Mouse (Mus musculus) CH12.LX (cell line): Measurements from ENCODE around the gene Vmn1r200. TPM values are rescaled to one million over a fixed set of nuclear protein-coding genes. Genes with fewer than 3 reads are reported as not detected.

ENCODE experiments used
- DNase-seq: peaks from one replicate; pipeline ENCODE4 v3.0.0-alpha.2; 2013; ENCODE audit errors: extremely low read depth
- H3K27ac ChIP-seq: 2 replicates; pipeline ENCODE4 v1.5.1; 2012; ENCODE audit warnings: low read depth, mild to moderate bottlenecking, control low read depth, moderate library complexity; ENCODE audit not compliant: insufficient read depth
- H3K27me3 ChIP-seq: replicated peaks from 2 replicates; pipeline ENCODE3; 2012; ENCODE audit warnings: inconsistent platforms
- H3K36me3 ChIP-seq, 2 experiments: replicated peaks in 1 of 2; 2 replicates each; pipeline versions ENCODE3 to v1.6.1; 2012; ENCODE audit warnings: inconsistent platforms in 1 of 2, low read length in 1 of 2, mild to moderate bottlenecking in 1 of 2, mixed read lengths in 1 of 2, moderate library complexity in 1 of 2; ENCODE audit not compliant: control insufficient read depth in 1 of 2, insufficient read depth in 1 of 2
- H3K4me1 ChIP-seq, 2 experiments: 2 replicates each; pipeline ENCODE4 v1.6.1; 2012; ENCODE audit warnings: inconsistent platforms in 1 of 2, moderate library complexity in 1 of 2; ENCODE audit not compliant: insufficient read depth in 2 of 2, control insufficient read depth in 1 of 2
- H3K4me2 ChIP-seq: 2 replicates; pipeline ENCODE4 v1.6.1; 2012; ENCODE audit warnings: low read depth, mild to moderate bottlenecking, control low read depth; ENCODE audit not compliant: poor library complexity, insufficient read depth, severe bottlenecking
- H3K4me3 ChIP-seq, 3 experiments: fragments of 150-350 bp in 1 of 3; sonication (generic) in 1 of 3; replicated peaks in 1 of 3; 2 replicates each; pipeline versions ENCODE3 to v1.5.1; 2011 to 2012; ENCODE audit warnings: low read depth in 2 of 3, low read length in 2 of 3, mild to moderate bottlenecking in 2 of 3, moderate library complexity in 2 of 3, control low read depth in 1 of 3, improper control_type of control experiment in 1 of 3, inconsistent platforms in 1 of 3, mixed read lengths in 1 of 3; ENCODE audit not compliant: poor library complexity in 1 of 3
- H3K79me2 ChIP-seq: replicated peaks from 2 replicates; pipeline ENCODE4 v1.6.1; 2012; ENCODE audit warnings: mild to moderate bottlenecking, moderate library complexity; ENCODE audit not compliant: control insufficient read depth, poor library complexity, insufficient read depth, severe bottlenecking; ENCODE audit errors: extremely low read depth
- H3K9ac ChIP-seq: 2 replicates; pipeline ENCODE4 v1.6.1; 2012; ENCODE audit warnings: low read depth, mild to moderate bottlenecking, control low read depth, moderate library complexity; ENCODE audit not compliant: insufficient read depth
- H3K9me3 ChIP-seq: replicated peaks from 2 replicates; pipeline ENCODE3; 2012; ENCODE audit warnings: low read length, inconsistent platforms, mixed read lengths
- BHLHE40 ChIP-seq: IDR thresholded peaks from 2 replicates; pipeline ENCODE4 v1.6.1; 2011; ENCODE audit warnings: mild to moderate bottlenecking, low read depth, low read length, improper control_type of control experiment
- CHD1 ChIP-seq: IDR thresholded peaks from 2 replicates; pipeline ENCODE4 v1.6.1; 2012; ENCODE audit warnings: low read depth, low read length, improper control_type of control experiment, inconsistent platforms
- CHD2 ChIP-seq: IDR thresholded peaks from 2 replicates; pipeline ENCODE4 v1.6.1; 2011; ENCODE audit warnings: low read length, improper control_type of control experiment
- E2F4 ChIP-seq: IDR thresholded peaks from 2 replicates; pipeline ENCODE4 v1.6.1; 2011; ENCODE audit warnings: low read depth, low read length, improper control_type of control experiment; ENCODE audit not compliant: insufficient replicate concordance
- EP300 ChIP-seq: IDR thresholded peaks from 2 replicates; pipeline ENCODE4 v1.6.1; 2011; ENCODE audit warnings: low read length, improper control_type of control experiment
- GABPA ChIP-seq: IDR thresholded peaks from 2 replicates; pipeline ENCODE4 v1.6.1; 2012; ENCODE audit warnings: low read depth, low read length, improper control_type of control experiment, inconsistent platforms; ENCODE audit not compliant: insufficient replicate concordance
- HCFC1 ChIP-seq: IDR thresholded peaks from 2 replicates; pipeline ENCODE4 v1.6.1; 2012; ENCODE audit warnings: low read depth, mild to moderate bottlenecking, inconsistent platforms, low read length, improper control_type of control experiment
- KAT2A ChIP-seq: IDR thresholded peaks from 2 replicates; pipeline ENCODE4 v1.6.1; 2012; ENCODE audit warnings: low read length, improper control_type of control experiment, inconsistent platforms; ENCODE audit not compliant: insufficient replicate concordance
- NRF1 ChIP-seq: IDR thresholded peaks from 2 replicates; pipeline ENCODE4 v1.6.1; 2014; ENCODE audit warnings: low read depth, mild to moderate bottlenecking, inconsistent platforms, low read length, improper control_type of control experiment, moderate library complexity
- POLR2AphosphoS2 ChIP-seq: IDR thresholded peaks from 2 replicates; pipeline ENCODE4 v1.6.1; 2011; ENCODE audit warnings: low read depth, low read length, improper control_type of control experiment
- SIN3A ChIP-seq: IDR thresholded peaks from 2 replicates; pipeline ENCODE4 v1.6.1; 2012; ENCODE audit warnings: low read length, improper control_type of control experiment, inconsistent platforms
- SMC3 ChIP-seq: IDR thresholded peaks from 2 replicates; pipeline ENCODE4 v1.6.1; 2011; ENCODE audit warnings: low read depth, low read length, improper control_type of control experiment
- TBP ChIP-seq: conservative IDR thresholded peaks from 2 replicates; pipeline ENCODE4 v1.6.1; 2011; ENCODE audit warnings: low read depth, low read length, improper control_type of control experiment
- ZC3H11A ChIP-seq: IDR thresholded peaks from 2 replicates; pipeline ENCODE4 v1.6.1; 2012; ENCODE audit warnings: low read depth, mild to moderate bottlenecking, inconsistent platforms, low read length, improper control_type of control experiment
- ZMIZ1 ChIP-seq: IDR thresholded peaks from 2 replicates; pipeline ENCODE4 v1.6.1; 2012; ENCODE audit warnings: low read depth, mild to moderate bottlenecking, inconsistent platforms, low read length, improper control_type of control experiment
- dilution Hi-C: fragments of 300-500 bp; cut with MboI; formaldehyde crosslinking; loops from 2 replicates; pipeline ENCODE4 v1.14.3; 2020; ENCODE audit warnings: low sequenced_read_pairs; ENCODE audit not compliant: extremely low pct_unique_long_range_greater_than_20kb, extremely low pct_ligation_motif_present
- in situ Hi-C: fragments of 300-500 bp; cut with MboI; formaldehyde crosslinking; loops from 3 replicates; pipeline ENCODE4 v1.14.3; 2019; ENCODE audit warnings: low sequenced_read_pairs, low pct_ligation_motif_present, low pct_unique_long_range_greater_than_20kb, mixed read lengths
- polyA plus RNA-seq: library from polyadenylated mRNA; unstranded; fragments of >175 nt; gene quantifications from 2 replicates; pipeline ENCODE4 v1.2.1, GENCODE M21; 2012; ENCODE audit warnings: low read depth; ENCODE audit not compliant: insufficient read length
- total RNA-seq, 2 experiments: library from RNA; depleted of rRNA; stranded (reverse); fragments of 300-350 nt in 1 of 2; fragments of >200 nt in 1 of 2; gene quantifications; 2 replicates each; pipeline ENCODE4 v1.2.3; 2012 to 2014

The Vmn1r200 gene
- not detected in 2 replicates for total RNA-seq (2012; rRNA removed)
- not detected in 2 replicates for total RNA-seq (2014; rRNA removed)
- not detected in 2 replicates for polyA plus RNA-seq

- in situ Hi-C loops (no loop called here), dilution Hi-C loops (no loop called here)
- H3K4me3 ChIP-seq: no peak within 1 kb of the TSS
- H3K27ac ChIP-seq: no peak within 1 kb of the TSS
- H3K36me3 ChIP-seq: no peaks in the 10 kb centered on the region
- no peak for TF ChIP-seq SIN3A
- no peaks in the 10 kb centered on the region for H3K79me2 ChIP-seq
- no peaks in the 10 kb centered on the region for H3K27me3 ChIP-seq
- no peaks in the 10 kb centered on the region for H3K4me1 ChIP-seq
- H3K9ac ChIP-seq: no peak within 1 kb of the TSS
- H3K4me2 ChIP-seq: no peak within 1 kb of the TSS
- H3K9me3 ChIP-seq: no peaks in the 10 kb centered on the region
- no peak for DNase-seq
Observed at GRCm38 (mm10) chr13:22390073-22390472, at the start of gene Vmn1r200. TSS of gene Vmn1r200 (plus strand) at chr13:22390373.

GRCm38 (mm10) chr13:22350064-22350463 lies 40.1 kb upstream of the Vmn1r200 start, which contains the start of gene Vmn1r198:
TSS of gene Vmn1r198 (plus strand) at chr13:22350364.
- no peaks in the 10 kb centered on the region for H3K27me3 ChIP-seq
- H3K4me3 ChIP-seq: no peak within 1 kb of the TSS
- no peak within 1 kb of the TSS for H3K9ac ChIP-seq
- H3K27ac ChIP-seq: no peak within 1 kb of the TSS
- no peaks in the 10 kb centered on the region for H3K36me3 ChIP-seq
- H3K4me1 ChIP-seq: peaks cover 0 to 4% of the 10 kb centered on the region in 2 experiments; a peak in 1 of 4 replicates
- TF ChIP-seq ZMIZ1 (no peak), EP300 (no peak), TBP (no peak), SMC3 (no peak), ZC3H11A (no peak), HCFC1 (no peak), KAT2A (no peak), CHD2 (no peak), POLR2AphosphoS2 (no peak), NRF1 (no peak), E2F4 (no peak)
- TF ChIP-seq, all 38 proteins: peak for 0
- no peak for DNase-seq
- H3K79me2 ChIP-seq: no peaks in the 10 kb centered on the region
- in situ Hi-C loops (no loop called here), dilution Hi-C loops (no loop called here)
- H3K9me3 ChIP-seq: no peaks in the 10 kb centered on the region
- H3K4me2 ChIP-seq: no peak within 1 kb of the TSS

- Histone ChIP-seq H3K27ac (no peak overlapping the region), H3K4me2 (no peak overlapping the region), H3K9me3 (no peaks in the 10 kb centered on the region), H3K36me3 (no peaks in the 10 kb centered on the region)
- DNase-seq: no peak
- no peak for TF ChIP-seq GABPA
- no peak for TF ChIP-seq CHD1
- TF ChIP-seq BHLHE40: no peak
- TF ChIP-seq, all 38 proteins: peak for 0
- H3K9ac ChIP-seq: no peak overlapping the region
- H3K79me2 ChIP-seq: no peaks in the 10 kb centered on the region
- dilution Hi-C loops: no loop called here
- in situ Hi-C loops: no loop called here
- H3K4me3 ChIP-seq: no peak overlapping the region
- H3K4me1 ChIP-seq: peaks cover 0 to 4% of the 10 kb centered on the region in 2 experiments; a peak in 1 of 4 replicates
- H3K27me3 ChIP-seq: no peaks in the 10 kb centered on the region
Observed at GRCm38 (mm10) chr13:22350813-22351212, 39.4 kb upstream of the Vmn1r200 start.
